Comparison of ENCODE assay signal across 16 mouse cellular contexts in the genomic region with DNA sequence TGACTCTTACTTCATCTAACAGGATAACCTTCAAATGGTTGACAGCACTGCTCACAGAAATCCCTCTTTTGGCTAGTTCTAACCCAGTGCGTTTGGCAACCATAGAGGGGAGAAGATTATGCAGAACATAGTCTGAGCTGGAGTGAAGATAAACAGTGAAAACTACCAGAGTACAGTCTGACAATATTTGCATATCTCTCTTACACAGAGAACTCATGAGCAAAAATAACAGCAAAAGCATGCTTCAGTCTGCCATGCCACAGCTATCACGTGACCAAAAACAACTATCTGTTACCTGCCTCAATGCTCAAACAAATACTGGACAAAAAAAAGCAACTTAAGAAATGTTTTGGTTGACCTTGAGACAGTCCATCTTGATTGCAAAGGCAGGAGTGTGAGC. TPM values are rescaled to one million over a fixed set of nuclear protein-coding genes. Genes with fewer than 3 reads are reported as not detected.
DNase-seq lines count a peak whose midpoint lies in the region; ATAC-seq and TF ChIP-seq lines count a peak whose summit lies in the region.
"Had no signal": no experiment of that assay in that cellular context is flagged by ENCODE, and none has a peak within 500 bp of the region (broad histone marks: within the 10 kb centered on the region; RNA-seq: fewer than 3 reads in every experiment).

No protein-coding gene starts in this region.

- H3K4me1 ChIP-seq in heart, embryonic 14.5 days (ENCODE audit: control insufficient read depth in 2 of 2, insufficient read depth in 2 of 2, low read length in 2 of 2) = peaks cover 9 to 29% of the 10 kb centered on the region in 2 experiments
- peaks cover 12% of the 10 kb centered on the region for H3K4me1 ChIP-seq in heart, adult 2 months (ENCODE audit: control insufficient read depth, insufficient read depth, low read length)
- peaks cover 9% of the 10 kb centered on the region for H3K4me1 ChIP-seq in liver, postnatal 0 days (ENCODE audit: insufficient read depth)
- H3K4me1 ChIP-seq in kidney, embryonic 14.5 days (ENCODE audit: control insufficient read depth, insufficient read depth, low read length) = no peaks in the 10 kb centered on the region
- H3K4me1 ChIP-seq: embryonic facial prominence, embryonic 12.5 days; hindbrain, embryonic 12.5 days; midbrain, embryonic 12.5 days had no signal

- no peaks in the 10 kb centered on the region for H3K27me3 ChIP-seq in heart, embryonic 14.5 days (ENCODE audit: control insufficient read depth, insufficient read depth, low read length)
- no peaks in the 10 kb centered on the region for H3K27me3 ChIP-seq in heart, adult 2 months (ENCODE audit: control insufficient read depth, insufficient read depth, low read length)
- H3K27me3 ChIP-seq in liver, postnatal 0 days (ENCODE audit: insufficient read depth, low read length) = no peaks in the 10 kb centered on the region
- no peaks in the 10 kb centered on the region for H3K27me3 ChIP-seq in kidney, embryonic 14.5 days (ENCODE audit: control insufficient read depth, insufficient read depth, low read length)
- H3K27me3 ChIP-seq: embryonic facial prominence, embryonic 12.5 days; hindbrain, embryonic 12.5 days; midbrain, embryonic 12.5 days had no signal

- no peaks in the 10 kb centered on the region for H3K9me3 ChIP-seq in heart, embryonic 14.5 days (ENCODE audit: control insufficient read depth, low read length)
- no peaks in the 10 kb centered on the region for H3K9me3 ChIP-seq in liver, postnatal 0 days (ENCODE audit: low read length)
- no peaks in the 10 kb centered on the region for H3K9me3 ChIP-seq in kidney, embryonic 14.5 days (ENCODE audit: control insufficient read depth, low read length)
- H3K9me3 ChIP-seq: embryonic facial prominence, embryonic 12.5 days; hindbrain, embryonic 12.5 days; midbrain, embryonic 12.5 days had no signal

- intact Hi-C loops in heart, adult 2 months (cut with DNase I) = no loop called here

- TF ChIP-seq CTCF in heart, adult 2 months (IDR thresholded peaks at IDR 0.05) = no peak
- TF ChIP-seq CTCF in liver, postnatal 0 days (IDR thresholded peaks at IDR 0.05; ENCODE audit: low read depth) = no peak

- peaks cover 7% of the 10 kb centered on the region for H3K79me2 ChIP-seq in heart, adult 2 months (replicated peaks; ENCODE audit: control insufficient read depth, insufficient read depth, low read length)

- DNase-seq in heart, adult 2 months = no peak
- peak; percentile 73 for DNase-seq in A20 (ENCODE audit: low read depth, low spot score)
- peak; percentile 33 for DNase-seq in c-Kit-positive CD71-positive TER-119-negative erythroid progenitor cells, embryonic 14.5 days (ENCODE audit: low read depth)
- DNase-seq in liver, postnatal 0 days = no peak
- DNase-seq in spleen, adult 12 weeks (ENCODE audit: low spot score) = no peak
- DNase-seq: adrenal gland, postnatal 36 days; kidney, postnatal 10 days; lung, postnatal 14 days; retina, postnatal 1 day; thymus, postnatal 4 days had no signal

- no peak overlapping the region for H3K4me3 ChIP-seq in heart, embryonic 14.5 days (ENCODE audit: control insufficient read depth in 1 of 2, insufficient read depth in 1 of 2, low read depth in 1 of 2, low read length in 2 of 2)
- H3K4me3 ChIP-seq in heart, adult 2 months = no peak overlapping the region
- H3K4me3 ChIP-seq in liver, postnatal 0 days (ENCODE audit: low read depth, low read length) = no peak overlapping the region
- no peak overlapping the region for H3K4me3 ChIP-seq in kidney, embryonic 14.5 days (ENCODE audit: low read length)
- H3K4me3 ChIP-seq: embryonic facial prominence, embryonic 12.5 days; hindbrain, embryonic 12.5 days; midbrain, embryonic 12.5 days had no signal

- ATAC-seq in heart, embryonic 14.5 days (ENCODE audit: insufficient number of reproducible peaks, insufficient read depth, low FRiP score, low read depth) = no peak
- peak; percentile 40 for ATAC-seq in liver, postnatal 0 days
- ATAC-seq in kidney, embryonic 14.5 days (ENCODE audit: low FRiP score, low TSS enrichment) = no peak
- ATAC-seq: CD4-positive, CD25-positive, alpha-beta regulatory T cell, adult 4 months had no signal

- no peak overlapping the region; the same call in 1 of the 2 replicates for H3K4me2 ChIP-seq in heart, embryonic 14.5 days (ENCODE audit: low read length)
- H3K4me2 ChIP-seq in liver, postnatal 0 days (ENCODE audit: low read depth, low read length) = no peak overlapping the region
- no peak overlapping the region for H3K4me2 ChIP-seq in kidney, embryonic 14.5 days (replicated peaks; ENCODE audit: low read depth, low read length)
- H3K4me2 ChIP-seq: embryonic facial prominence, embryonic 12.5 days; hindbrain, embryonic 12.5 days; midbrain, embryonic 12.5 days had no signal

- WGBS in heart, embryonic 14.5 days = 19% methylated on average over 2 of the region's 2 CpGs
- 30% methylated on average over 2 of the region's 2 CpGs for WGBS in heart, adult 2 months
- WGBS in liver, postnatal 0 days (ENCODE audit: insufficient replicate concordance) = 35% methylated on average over 2 of the region's 2 CpGs
- WGBS in kidney, embryonic 14.5 days = 58% methylated on average over 2 of the region's 2 CpGs

- peaks cover 6% of the 10 kb centered on the region for H3K36me3 ChIP-seq in heart, embryonic 14.5 days (ENCODE audit: control insufficient read depth, insufficient read depth, low read length)
- H3K36me3 ChIP-seq in heart, adult 2 months (ENCODE audit: control insufficient read depth, insufficient read depth, low read length) = peaks cover 11% of the 10 kb centered on the region
- peaks cover 2% of the 10 kb centered on the region; the same call in 1 of the 2 replicates for H3K36me3 ChIP-seq in liver, postnatal 0 days (replicated peaks; ENCODE audit: insufficient read depth, low read length)
- H3K36me3 ChIP-seq in kidney, embryonic 14.5 days (ENCODE audit: control insufficient read depth, insufficient read depth, low read length) = no peaks in the 10 kb centered on the region
- H3K36me3 ChIP-seq: hindbrain, embryonic 12.5 days had no signal

- peak overlapping the region; percentile 44 to 53; a peak in 2 of 4 replicates for H3K27ac ChIP-seq in heart, embryonic 14.5 days (replicated peaks in 1 of 2; ENCODE audit: control insufficient read depth in 1 of 2, insufficient read depth in 1 of 2, low read depth in 2 of 2, low read length in 2 of 2)
- no peak overlapping the region for H3K27ac ChIP-seq in heart, adult 2 months
- H3K27ac ChIP-seq in liver, postnatal 0 days (ENCODE audit: low read depth) = 0 out of 2 replicates have a peak overlapping the region, but pooled peaks have one; percentile 25
- no peak overlapping the region for H3K27ac ChIP-seq in kidney, embryonic 14.5 days (ENCODE audit: low read depth, low read length)
- H3K27ac ChIP-seq: embryonic facial prominence, embryonic 12.5 days; hindbrain, embryonic 12.5 days; midbrain, embryonic 12.5 days had no signal

- H3K9ac ChIP-seq in heart, embryonic 14.5 days (ENCODE audit: low read length) = no peak overlapping the region
- H3K9ac ChIP-seq in heart, adult 2 months (ENCODE audit: low read depth, low read length) = no peak overlapping the region
- H3K9ac ChIP-seq in liver, postnatal 0 days (replicated peaks) = no peak overlapping the region
- no peak overlapping the region for H3K9ac ChIP-seq in kidney, embryonic 14.5 days (ENCODE audit: low read depth, low read length)
- H3K9ac ChIP-seq: embryonic facial prominence, embryonic 12.5 days; hindbrain, embryonic 12.5 days; midbrain, embryonic 12.5 days had no signal

- TF ChIP-seq EP300 in heart, adult 2 months (IDR thresholded peaks at IDR 0.05; ENCODE audit: insufficient read depth, low read depth, low read length) = no peak
- TF ChIP-seq EP300 in liver, postnatal 0 days (IDR thresholded peaks at IDR 0.05; ENCODE audit: low read depth) = no peak

- TF ChIP-seq POLR2A in heart, adult 2 months (IDR thresholded peaks at IDR 0.05; ENCODE audit: insufficient read depth, low read depth, low read length) = no peak

RNA-seq across cellular contexts. Expression of gene Abi1, which starts 41.2 kb away (rescaled TPM):
- polyA plus RNA-seq in heart, embryonic 14.5 days (2014; fragmentation: Nextera tagmentation; extraction: Ambion mirVana) = 28.0 and 34.0 TPM in 2 replicates
- total RNA-seq in heart, adult 2 months (2021) = 10 to 100 TPM; 20.9 to 23.5 TPM
- 32.6 and 40.9 TPM in 2 replicates for polyA plus RNA-seq in heart, adult 2 months (2012; rRNA removed)
- 15.9 and 16.2 TPM in 2 replicates for polyA plus RNA-seq in liver, postnatal 0 days (2015; fragmentation: Nextera tagmentation; extraction: Ambion mirVana)
- polyA plus RNA-seq in kidney, embryonic 14.5 days (2014; fragmentation: Nextera tagmentation; extraction: Ambion mirVana) = 39.2 and 49.1 TPM in 2 replicates

Comparison
In these comparisons a context has a peak if more than half of its experiments do, and no peak if none do; other contexts are left out.
1. H3K27ac ChIP-seq: peak in heart, embryonic 14.5 days (2 of 2) and liver, postnatal 0 days (single experiment); none in heart, adult 2 months (single experiment) and kidney, embryonic 14.5 days (single experiment).
2. DNase-seq: peak in A20 (single experiment) and c-Kit-positive CD71-positive TER-119-negative erythroid progenitor cells, embryonic 14.5 days (single experiment); none in heart, adult 2 months (0 of 2), liver, postnatal 0 days (single experiment) and spleen, adult 12 weeks (single experiment).